Mouse (Mus musculus): Measurements from ENCODE around the gene Mylk. TPM values are rescaled to one million over a fixed set of nuclear protein-coding genes. Genes with fewer than 3 reads are reported as not detected.

The Mylk gene
- polyA plus RNA-seq, 1 experiment from 2014 or later, result 18.1 TPM

DNA sequence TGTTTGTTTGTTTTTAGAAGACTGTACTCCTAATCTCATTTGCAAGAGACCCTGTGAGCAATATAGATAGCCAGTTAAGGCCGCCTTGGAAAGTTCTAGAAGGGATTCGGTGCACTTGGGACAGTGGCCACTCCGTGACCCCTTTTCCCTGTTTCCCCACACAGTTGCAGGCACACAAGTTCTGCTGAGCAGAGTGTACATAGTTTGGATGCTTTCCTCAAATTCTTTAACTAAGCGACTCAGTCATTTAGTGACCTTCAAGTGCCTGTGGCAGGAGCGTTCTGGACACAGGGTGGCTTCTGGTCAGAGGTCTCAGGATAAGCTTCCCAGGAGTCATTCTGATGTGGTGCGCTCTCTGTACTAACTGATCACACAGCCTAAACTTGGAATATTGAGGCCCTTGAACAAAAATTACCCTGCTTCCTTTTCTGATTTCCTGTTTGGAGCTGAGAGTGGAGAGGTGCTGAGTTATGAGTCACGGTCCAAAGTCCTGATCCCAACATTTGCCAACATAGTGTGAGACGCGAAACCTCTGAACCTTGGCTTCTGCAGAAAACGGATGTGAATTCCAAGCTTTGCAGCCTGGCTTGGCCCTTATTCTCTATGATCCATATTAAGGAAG is 116.8 kb downstream of the Mylk start:
- 66% methylated on average over 10 of the region's 10 CpGs for WGBS
- Histone ChIP-seq H3K9ac (ENCODE audit: low read depth, low read length) (no peak overlapping the region), H3K27ac (replicated peaks; ENCODE audit: low read depth, low read length) (no peak overlapping the region), H3K4me3 (ENCODE audit: low read depth, low read length) (no peak overlapping the region), H3K4me1 (ENCODE audit: control insufficient read depth, insufficient read depth, low read length) (no peaks in the 10 kb centered on the region), H3K9me3 (ENCODE audit: control insufficient read depth, low read length) (no peaks in the 10 kb centered on the region), H3K36me3 (ENCODE audit: control insufficient read depth, insufficient read depth, low read length) (no peaks in the 10 kb centered on the region), H3K27me3 (replicated peaks; ENCODE audit: control insufficient read depth, insufficient read depth, low read length) (no peaks in the 10 kb centered on the region), H3K4me2 (ENCODE audit: low read depth, low read length) (no peak overlapping the region)
- DNase-seq (ENCODE audit: low spot score) (no peak), ATAC-seq (ENCODE audit: low read depth) (no peak)

DNA sequence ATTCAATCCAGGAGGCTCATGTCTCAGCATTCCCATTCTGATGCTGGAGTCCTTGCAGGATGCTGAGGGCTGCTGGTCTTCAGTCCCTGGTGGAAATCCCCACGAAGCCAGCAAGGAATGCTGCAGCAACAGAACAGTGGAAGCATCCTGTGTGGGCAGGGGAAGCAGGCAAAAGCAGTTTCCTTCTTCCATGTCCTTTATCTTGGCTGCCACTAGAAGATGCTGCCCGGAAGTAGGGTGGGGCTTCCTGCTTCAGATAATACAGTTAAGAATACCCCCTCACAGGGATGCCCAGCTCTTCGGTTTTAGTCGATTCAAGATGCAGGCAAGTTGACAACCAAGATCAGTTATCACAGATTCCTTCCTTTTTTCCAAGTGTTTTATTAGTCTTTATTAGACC is 120.4 kb downstream of the Mylk start:
- 75% methylated on average over 4 of the region's 4 CpGs for whole genome bisulfite sequencing
- no peak for ATAC-seq (ENCODE audit: low read depth)
- Histone ChIP-seq H3K36me3 (ENCODE audit: control insufficient read depth, insufficient read depth, low read length) (no peaks in the 10 kb centered on the region), H3K4me3 (ENCODE audit: low read depth, low read length) (no peak overlapping the region), H3K9ac (ENCODE audit: low read depth, low read length) (no peak overlapping the region), H3K27me3 (replicated peaks; ENCODE audit: control insufficient read depth, insufficient read depth, low read length) (no peaks in the 10 kb centered on the region), H3K27ac (replicated peaks; ENCODE audit: low read depth, low read length) (no peak overlapping the region), H3K9me3 (ENCODE audit: control insufficient read depth, low read length) (no peaks in the 10 kb centered on the region), H3K4me1 (ENCODE audit: control insufficient read depth, insufficient read depth, low read length) (no peaks in the 10 kb centered on the region), H3K4me2 (ENCODE audit: low read depth, low read length) (no peak overlapping the region)
- DNase-seq (ENCODE audit: low spot score), result no peak

DNA sequence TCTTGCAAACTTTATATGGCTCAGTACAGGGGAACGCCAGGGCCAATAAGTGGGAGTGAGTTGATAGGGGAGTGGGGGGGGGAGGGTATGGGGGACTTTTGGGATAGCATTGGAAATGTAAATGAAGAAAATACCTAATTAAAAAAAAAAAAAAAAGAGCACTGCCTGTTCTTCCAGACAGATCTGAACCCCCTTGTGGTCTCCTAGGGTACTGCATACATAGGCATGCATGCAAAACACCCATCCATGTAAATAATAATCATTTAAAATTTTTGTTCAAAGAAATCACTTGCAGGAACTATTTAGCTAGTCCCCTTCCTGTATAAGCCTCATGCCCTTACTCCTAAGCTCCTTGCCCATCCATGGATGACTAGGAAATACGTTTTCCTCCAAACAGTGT is 122.2 kb downstream of the Mylk start:
- Histone ChIP-seq H3K9me3 (ENCODE audit: control insufficient read depth, low read length) (no peaks in the 10 kb centered on the region), H3K4me2 (ENCODE audit: low read depth, low read length) (no peak overlapping the region), H3K9ac (ENCODE audit: low read depth, low read length) (no peak overlapping the region), H3K36me3 (ENCODE audit: control insufficient read depth, insufficient read depth, low read length) (no peaks in the 10 kb centered on the region), H3K4me1 (ENCODE audit: control insufficient read depth, insufficient read depth, low read length) (no peaks in the 10 kb centered on the region), H3K27me3 (replicated peaks; ENCODE audit: control insufficient read depth, insufficient read depth, low read length) (no peaks in the 10 kb centered on the region), H3K27ac (replicated peaks; ENCODE audit: low read depth, low read length) (no peak overlapping the region), H3K4me3 (ENCODE audit: low read depth, low read length) (no peak overlapping the region)
- ATAC-seq (ENCODE audit: low read depth) (no peak), DNase-seq (ENCODE audit: low spot score) (no peak)
- WGBS, result 79% methylated on average over 2 of the region's 2 CpGs

DNA sequence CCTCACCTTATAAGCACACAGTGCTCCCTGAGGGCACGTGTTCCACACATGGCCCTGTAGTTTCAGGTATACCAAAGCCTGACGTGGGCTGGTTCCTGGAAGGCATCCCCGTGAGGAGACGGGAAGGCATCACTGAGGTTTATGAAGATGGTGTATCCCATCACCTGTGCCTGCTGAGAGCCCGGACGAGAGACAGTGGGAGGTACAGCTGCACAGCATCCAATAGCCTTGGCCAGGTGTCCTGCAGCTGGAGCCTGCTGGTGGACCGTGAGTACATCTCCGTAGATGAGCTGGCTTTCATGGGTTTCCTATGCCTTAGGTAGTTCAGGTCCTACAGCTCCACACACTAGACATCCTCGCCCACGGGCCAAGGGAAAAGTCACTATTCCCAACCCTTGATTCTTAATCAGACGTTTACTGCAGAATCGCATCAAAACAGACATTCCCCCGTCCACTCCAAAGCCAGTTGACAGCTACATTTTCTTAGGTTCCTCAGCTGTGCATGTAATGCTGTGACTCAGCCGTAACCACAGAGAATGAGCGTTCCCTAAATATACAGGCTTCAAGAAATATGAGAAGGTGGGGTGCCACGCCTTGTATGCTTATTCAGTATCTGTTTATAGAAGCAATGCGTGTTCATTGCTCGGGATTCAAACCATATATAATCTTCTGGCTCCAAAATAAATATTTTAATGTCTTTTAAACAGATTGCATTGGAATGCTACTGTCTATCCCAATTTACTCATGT is 135.2 kb downstream of the Mylk start:
- Histone ChIP-seq H3K4me2 (ENCODE audit: low read depth, low read length) (no peak overlapping the region), H3K4me1 (ENCODE audit: control insufficient read depth, insufficient read depth, low read length) (peaks cover 3% of the 10 kb centered on the region), H3K9me3 (ENCODE audit: control insufficient read depth, low read length) (0 out of 2 replicates have a peak, but pooled peaks cover under 1% of the 10 kb centered on the region), H3K4me3 (ENCODE audit: low read depth, low read length) (no peak overlapping the region), H3K27me3 (replicated peaks; ENCODE audit: control insufficient read depth, insufficient read depth, low read length) (no peaks in the 10 kb centered on the region), H3K27ac (replicated peaks; ENCODE audit: low read depth, low read length) (peak overlapping the region; percentile 31; the same call in 1 of the 2 replicates), H3K36me3 (ENCODE audit: control insufficient read depth, insufficient read depth, low read length) (no peaks in the 10 kb centered on the region), H3K9ac (ENCODE audit: low read depth, low read length) (no peak overlapping the region)
- ATAC-seq (ENCODE audit: low read depth), result peak; percentile 68; the same call in 1 of the 2 replicates
- WGBS, result 67% methylated on average over 18 of the region's 18 CpGs
- DNase-seq (ENCODE audit: low spot score), result peak; percentile 83

DNA sequence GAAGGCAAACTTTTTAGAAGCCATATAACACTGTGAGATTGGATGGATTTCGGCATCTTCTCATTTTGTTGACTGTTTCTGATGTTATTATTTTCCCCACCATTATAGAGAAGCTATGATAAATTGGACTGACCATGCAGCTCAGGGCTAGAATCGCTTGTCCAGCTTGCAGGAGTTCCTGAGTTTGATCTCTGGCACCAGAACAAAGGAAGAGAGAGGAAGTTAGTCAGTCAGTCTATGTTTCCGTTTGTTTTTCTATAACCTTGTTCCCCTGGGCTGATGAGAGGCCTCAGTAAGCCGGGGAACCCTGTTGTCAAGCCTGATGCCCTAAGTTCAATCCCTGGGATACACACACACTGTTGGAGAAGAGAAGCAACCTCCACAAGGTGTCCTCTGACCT is 135.8 kb downstream of the Mylk start:
- no peaks in the 10 kb centered on the region for H3K36me3 ChIP-seq (ENCODE audit: control insufficient read depth, insufficient read depth, low read length)
- no peak overlapping the region for H3K4me2 ChIP-seq (ENCODE audit: low read depth, low read length)
- no peak overlapping the region for H3K4me3 ChIP-seq (ENCODE audit: low read depth, low read length)
- 63% methylated on average over 4 of the region's 4 CpGs for WGBS
- H3K27ac ChIP-seq (replicated peaks; ENCODE audit: low read depth, low read length), result 0 out of 2 replicates have a peak overlapping the region, but pooled peaks have one; percentile 40
- DNase-seq (ENCODE audit: low spot score) (peak; percentile 48), ATAC-seq (ENCODE audit: low read depth) (no peak)
- H3K9ac ChIP-seq (ENCODE audit: low read depth, low read length), result no peak overlapping the region
- no peaks in the 10 kb centered on the region for H3K27me3 ChIP-seq (replicated peaks; ENCODE audit: control insufficient read depth, insufficient read depth, low read length)
- H3K4me1 ChIP-seq (ENCODE audit: control insufficient read depth, insufficient read depth, low read length), result peaks cover 3% of the 10 kb centered on the region
- H3K9me3 ChIP-seq (ENCODE audit: control insufficient read depth, low read length), result 0 out of 2 replicates have a peak, but pooled peaks cover 5% of the 10 kb centered on the region

DNA sequence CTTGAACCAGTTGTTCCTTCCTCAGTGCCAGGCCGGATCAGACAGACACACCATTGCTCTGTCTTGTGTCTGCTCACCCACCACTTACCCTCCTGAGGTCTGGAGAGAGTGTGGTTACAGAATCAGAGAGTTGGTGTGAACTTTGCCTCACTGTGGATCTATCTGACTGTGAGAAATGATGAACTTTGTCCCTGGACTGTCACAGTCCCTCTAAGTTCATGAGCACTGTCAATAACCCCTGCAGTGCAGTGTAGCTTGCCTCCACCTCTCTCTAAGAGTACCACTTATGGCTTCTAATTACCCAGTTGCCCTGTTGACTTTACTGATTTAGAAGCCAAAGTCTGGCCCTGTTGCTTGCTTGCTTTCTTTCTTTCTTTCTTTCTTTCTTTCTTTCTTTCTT is 142.0 kb downstream of the Mylk start:
- Histone ChIP-seq H3K27ac (replicated peaks; ENCODE audit: low read depth, low read length) (no peak overlapping the region), H3K27me3 (replicated peaks; ENCODE audit: control insufficient read depth, insufficient read depth, low read length) (no peaks in the 10 kb centered on the region), H3K36me3 (ENCODE audit: control insufficient read depth, insufficient read depth, low read length) (no peaks in the 10 kb centered on the region), H3K9ac (ENCODE audit: low read depth, low read length) (no peak overlapping the region), H3K4me1 (ENCODE audit: control insufficient read depth, insufficient read depth, low read length) (no peaks in the 10 kb centered on the region), H3K9me3 (ENCODE audit: control insufficient read depth, low read length) (0 out of 2 replicates have a peak, but pooled peaks cover 5% of the 10 kb centered on the region), H3K4me3 (ENCODE audit: low read depth, low read length) (no peak overlapping the region), H3K4me2 (ENCODE audit: low read depth, low read length) (no peak overlapping the region)
- no peak for DNase-seq (ENCODE audit: low spot score)
- ATAC-seq (ENCODE audit: low read depth), result no peak
- WGBS, result 76% methylated on average over 1 of the region's 1 CpGs

DNA sequence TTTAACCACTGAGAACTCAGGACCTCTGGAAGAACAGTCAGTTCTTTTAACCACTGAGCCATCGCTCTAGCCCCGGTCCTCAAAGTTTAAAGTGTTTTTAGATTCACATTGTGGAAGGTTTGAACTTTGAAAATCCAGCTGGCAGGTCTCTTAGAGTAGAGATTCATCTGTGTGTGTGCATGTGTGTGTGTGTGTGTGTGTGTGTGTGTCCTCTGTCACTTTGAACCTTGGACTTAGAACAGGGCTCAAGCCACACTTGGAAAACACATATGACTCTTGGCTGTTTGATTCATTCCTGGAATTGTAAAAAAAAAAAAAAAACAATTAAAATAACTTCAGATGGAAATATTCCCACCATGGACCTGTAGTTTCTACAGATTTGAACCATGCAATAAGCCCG is 149.0 kb downstream of the Mylk start:
- ATAC-seq (ENCODE audit: low read depth) (no peak), DNase-seq (ENCODE audit: low spot score) (no peak)
- no peaks in the 10 kb centered on the region for H3K36me3 ChIP-seq (ENCODE audit: control insufficient read depth, insufficient read depth, low read length)
- H3K4me1 ChIP-seq (ENCODE audit: control insufficient read depth, insufficient read depth, low read length), result peaks cover 3% of the 10 kb centered on the region
- no peak overlapping the region for H3K4me2 ChIP-seq (ENCODE audit: low read depth, low read length)
- H3K9ac ChIP-seq (ENCODE audit: low read depth, low read length), result no peak overlapping the region
- 87% methylated on average over 3 of the region's 3 CpGs for WGBS
- H3K27ac ChIP-seq (replicated peaks; ENCODE audit: low read depth, low read length), result no peak overlapping the region
- H3K27me3 ChIP-seq (replicated peaks; ENCODE audit: control insufficient read depth, insufficient read depth, low read length), result no peaks in the 10 kb centered on the region
- H3K4me3 ChIP-seq (ENCODE audit: low read depth, low read length), result no peak overlapping the region
- no peaks in the 10 kb centered on the region for H3K9me3 ChIP-seq (ENCODE audit: control insufficient read depth, low read length)

DNA sequence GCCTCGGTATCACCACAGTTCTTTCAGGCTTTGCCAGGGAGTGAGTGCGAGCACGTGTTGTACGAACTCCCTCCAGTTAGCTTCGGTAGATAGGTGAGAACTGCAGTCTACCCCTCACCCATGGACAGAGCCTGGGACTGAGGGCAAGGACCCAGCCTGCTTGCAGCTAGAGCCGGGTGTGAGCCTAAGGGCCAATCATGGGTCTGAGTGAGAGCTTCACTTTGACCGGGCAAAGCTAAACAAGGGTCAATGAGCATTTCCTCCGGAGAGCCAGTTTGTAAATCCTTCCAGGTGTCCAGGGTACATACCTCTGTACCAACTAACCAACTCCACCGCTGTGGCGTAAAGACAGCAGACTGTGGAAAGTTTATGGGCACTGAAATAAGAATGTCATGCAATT is 150.9 kb downstream of the Mylk start:
- Histone ChIP-seq H3K27ac (replicated peaks; ENCODE audit: low read depth, low read length) (no peak overlapping the region), H3K9me3 (ENCODE audit: control insufficient read depth, low read length) (no peaks in the 10 kb centered on the region), H3K9ac (ENCODE audit: low read depth, low read length) (no peak overlapping the region), H3K36me3 (ENCODE audit: control insufficient read depth, insufficient read depth, low read length) (no peaks in the 10 kb centered on the region), H3K4me1 (ENCODE audit: control insufficient read depth, insufficient read depth, low read length) (peaks cover 17% of the 10 kb centered on the region), H3K4me2 (ENCODE audit: low read depth, low read length) (no peak overlapping the region), H3K27me3 (replicated peaks; ENCODE audit: control insufficient read depth, insufficient read depth, low read length) (no peaks in the 10 kb centered on the region), H3K4me3 (ENCODE audit: low read depth, low read length) (no peak overlapping the region)
- no peak for DNase-seq (ENCODE audit: low spot score)
- WGBS, result 73% methylated on average over 10 of the region's 10 CpGs
- no peak for ATAC-seq (ENCODE audit: low read depth)

DNA sequence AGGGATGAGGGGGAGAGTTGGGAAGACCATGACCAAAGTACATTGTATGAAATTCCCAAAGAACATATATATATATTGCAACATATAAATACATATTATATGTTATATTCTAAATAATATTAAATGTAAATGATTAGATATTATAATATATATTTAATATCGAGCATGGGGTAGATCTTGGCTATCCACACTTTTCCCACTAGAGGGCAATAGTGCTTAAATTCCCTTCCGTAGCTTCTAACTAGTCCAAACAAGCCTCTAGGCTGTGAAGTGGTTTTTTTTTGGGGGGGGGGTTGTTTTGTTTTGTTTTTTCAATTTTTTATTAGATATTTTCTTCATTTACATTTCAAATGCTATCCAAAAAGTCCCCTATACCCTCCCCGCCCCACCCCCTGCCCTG is 152.0 kb downstream of the Mylk start:
- whole genome bisulfite sequencing, result 70% methylated on average over 3 of the region's 3 CpGs
- DNase-seq (ENCODE audit: low spot score), result no peak
- no peak for ATAC-seq (ENCODE audit: low read depth)

More for the DNA sequence above, 152.0 kb downstream of the Mylk start:
- Histone ChIP-seq H3K9ac (ENCODE audit: low read depth, low read length) (no peak overlapping the region), H3K4me2 (ENCODE audit: low read depth, low read length) (no peak overlapping the region), H3K27ac (replicated peaks; ENCODE audit: low read depth, low read length) (no peak overlapping the region), H3K4me3 (ENCODE audit: low read depth, low read length) (no peak overlapping the region), H3K4me1 (ENCODE audit: control insufficient read depth, insufficient read depth, low read length) (peaks cover 17% of the 10 kb centered on the region), H3K36me3 (ENCODE audit: control insufficient read depth, insufficient read depth, low read length) (no peaks in the 10 kb centered on the region), H3K9me3 (ENCODE audit: control insufficient read depth, low read length) (no peaks in the 10 kb centered on the region), H3K27me3 (replicated peaks; ENCODE audit: control insufficient read depth, insufficient read depth, low read length) (no peaks in the 10 kb centered on the region)

Measured in embryonic facial prominence, embryonic 14.5 days (tissue).